18 mouse cellular contexts compared by ENCODE assay signal in genomic region chr9:42238827-42239226, GRCm38 (mm10). TPM values are rescaled to one million over a fixed set of nuclear protein-coding genes. Genes with fewer than 3 reads are reported as not detected.
DNase-seq lines count a peak whose midpoint lies in the region; ATAC-seq lines count a peak whose summit lies in the region.
"Had no signal": no experiment of that assay in that cellular context is flagged by ENCODE, and none has a peak within 500 bp of the region (broad histone marks: within the 10 kb centered on the region; RNA-seq: fewer than 3 reads in every experiment).

No protein-coding gene starts in this region.

- H3K36me3 ChIP-seq in neural tube, embryonic 13.5 days = no peaks in the 10 kb centered on the region
- no peaks in the 10 kb centered on the region for H3K36me3 ChIP-seq in neural tube, embryonic 15.5 days
- H3K36me3 ChIP-seq in hindbrain, embryonic 14.5 days (replicated peaks; ENCODE audit: control insufficient read depth, insufficient read depth) = no peaks in the 10 kb centered on the region
- H3K36me3 ChIP-seq: embryonic facial prominence, embryonic 12.5 days; heart, embryonic 12.5 days; intestine, embryonic 15.5 days had no signal

- no peak for ATAC-seq in neural tube, embryonic 13.5 days (ENCODE audit: low read depth)
- no peak for ATAC-seq in neural tube, embryonic 15.5 days (ENCODE audit: low FRiP score)
- peak; percentile 74 for ATAC-seq in CD4-positive, CD25-positive, alpha-beta regulatory T cell, adult 4 months
- ATAC-seq in hematopoietic stem cell, adult 5-6 weeks (replicated peaks in 1 of 2; ENCODE audit: insufficient read depth in 1 of 2, low FRiP score in 2 of 2, low TSS enrichment in 1 of 2, low read depth in 1 of 2, poor library complexity in 2 of 2, severe bottlenecking in 2 of 2) = peak; percentile 12 to 21; a peak in 1 of 4 replicates
- ATAC-seq in hindbrain, embryonic 14.5 days (ENCODE audit: low FRiP score) = no peak
- ATAC-seq: forebrain, embryonic 16.5 days; hindbrain, embryonic 16.5 days; intestine, embryonic 15.5 days; Patski had no signal

- WGBS in neural tube, embryonic 13.5 days = 93% methylated on average over 4 of the region's 4 CpGs
- 85% methylated on average over 4 of the region's 4 CpGs for WGBS in neural tube, embryonic 15.5 days
- WGBS in hindbrain, embryonic 14.5 days = 89% methylated on average over 4 of the region's 4 CpGs

- H3K9ac ChIP-seq in neural tube, embryonic 13.5 days = no peak overlapping the region
- no peak overlapping the region for H3K9ac ChIP-seq in neural tube, embryonic 15.5 days (replicated peaks)
- H3K9ac ChIP-seq in hindbrain, embryonic 14.5 days = no peak overlapping the region
- H3K9ac ChIP-seq: embryonic facial prominence, embryonic 12.5 days; heart, embryonic 12.5 days; intestine, embryonic 15.5 days had no signal

- no peaks in the 10 kb centered on the region for H3K9me3 ChIP-seq in neural tube, embryonic 13.5 days
- no peaks in the 10 kb centered on the region for H3K9me3 ChIP-seq in neural tube, embryonic 15.5 days (replicated peaks)
- no peaks in the 10 kb centered on the region for H3K9me3 ChIP-seq in hindbrain, embryonic 14.5 days (ENCODE audit: control insufficient read depth, low read length)
- H3K9me3 ChIP-seq: embryonic facial prominence, embryonic 12.5 days; heart, embryonic 12.5 days; intestine, embryonic 15.5 days had no signal

- peak overlapping the region; percentile 61 for H3K27ac ChIP-seq in neural tube, embryonic 13.5 days (replicated peaks)
- no peak overlapping the region for H3K27ac ChIP-seq in neural tube, embryonic 15.5 days (replicated peaks)
- H3K27ac ChIP-seq in hindbrain, embryonic 14.5 days = no peak overlapping the region
- H3K27ac ChIP-seq: embryonic facial prominence, embryonic 12.5 days; heart, adult 2 months; intestine, embryonic 15.5 days had no signal

- H3K4me1 ChIP-seq in neural tube, embryonic 13.5 days (replicated peaks) = peaks cover 34% of the 10 kb centered on the region
- H3K4me1 ChIP-seq in neural tube, embryonic 15.5 days = peaks cover 21% of the 10 kb centered on the region
- peaks cover 11% of the 10 kb centered on the region for H3K4me1 ChIP-seq in hindbrain, embryonic 14.5 days (replicated peaks; ENCODE audit: control insufficient read depth, insufficient read depth, low read length)
- H3K4me1 ChIP-seq: embryonic facial prominence, embryonic 12.5 days had no signal

- H3K27me3 ChIP-seq in neural tube, embryonic 13.5 days = no peaks in the 10 kb centered on the region
- no peaks in the 10 kb centered on the region for H3K27me3 ChIP-seq in neural tube, embryonic 15.5 days (replicated peaks)
- H3K27me3 ChIP-seq in hindbrain, embryonic 14.5 days (ENCODE audit: control insufficient read depth, insufficient read depth, low read length) = no peaks in the 10 kb centered on the region
- H3K27me3 ChIP-seq: embryonic facial prominence, embryonic 12.5 days; intestine, embryonic 15.5 days had no signal

- H3K4me2 ChIP-seq in neural tube, embryonic 13.5 days = no peak overlapping the region
- no peak overlapping the region for H3K4me2 ChIP-seq in neural tube, embryonic 15.5 days
- H3K4me2 ChIP-seq in hindbrain, embryonic 14.5 days (replicated peaks) = no peak overlapping the region
- H3K4me2 ChIP-seq: embryonic facial prominence, embryonic 12.5 days; heart, embryonic 12.5 days; intestine, embryonic 15.5 days had no signal

- H3K4me3 ChIP-seq in neural tube, embryonic 13.5 days = no peak overlapping the region
- no peak overlapping the region for H3K4me3 ChIP-seq in neural tube, embryonic 15.5 days (replicated peaks)
- no peak overlapping the region for H3K4me3 ChIP-seq in hindbrain, embryonic 14.5 days (replicated peaks; ENCODE audit: low read length)
- H3K4me3 ChIP-seq: embryonic facial prominence, embryonic 12.5 days; heart, adult 2 months; heart, embryonic 12.5 days; intestine, embryonic 15.5 days had no signal

- DNase-seq in hindbrain, embryonic 14.5 days (ENCODE audit: low spot score) = no peak
- no peak for DNase-seq in cerebellum, adult 8-10 months
- DNase-seq in spleen, postnatal 14 days (ENCODE audit: low spot score in 2 of 2) = no peak
- DNase-seq: adrenal gland, postnatal 10 days; cerebellum, adult 11 months; cerebellum, adult 9-10 months; gastrocnemius, postnatal 10 days; heart, adult 2 months had no signal

RNA-seq across cellular contexts. Expression of gene Sc5d, which starts 25.2 kb away (rescaled TPM):
- polyA plus RNA-seq in neural tube, embryonic 13.5 days (2015; fragmentation: Nextera tagmentation; extraction: Ambion mirVana) = 59.0 and 64.9 TPM in 2 replicates
- 72.3 and 79.0 TPM in 2 replicates for polyA plus RNA-seq in neural tube, embryonic 15.5 days (2015; fragmentation: Nextera tagmentation; extraction: Ambion mirVana)
- 100 to 1,000 TPM in 1 of 2 experiments, 10 to 100 TPM in 1; 84.3 to 105 TPM for polyA plus RNA-seq in CD4-positive, CD25-positive, alpha-beta regulatory T cell, adult 4 months (2017; shearing (Covaris generic))
- 24.1 and 24.7 TPM in 2 replicates for total RNA-seq in hematopoietic stem cell, adult 5-6 weeks (2017)
- polyA plus RNA-seq in hindbrain, embryonic 14.5 days (2014; fragmentation: Nextera tagmentation; extraction: Ambion mirVana) = 88.1 and 89.3 TPM in 2 replicates

Comparison
In these comparisons a context has a peak if more than half of its experiments do, and no peak if none do; other contexts are left out.
1. ATAC-seq: peak in CD4-positive, CD25-positive, alpha-beta regulatory T cell, adult 4 months (single experiment) and hematopoietic stem cell, adult 5-6 weeks (2 of 2); none in neural tube, embryonic 13.5 days (single experiment), neural tube, embryonic 15.5 days (single experiment) and hindbrain, embryonic 14.5 days (single experiment).